Mouse (Mus musculus): ENCODE measurements around the gene Zfp950. TPM values are rescaled to one million over a fixed set of nuclear protein-coding genes. Genes with fewer than 3 reads are reported as not detected.

Gene Zfp950
- polyA plus RNA-seq (2014; fragmentation: Illumina TruSeq; extraction: RNeasy Lipid Tissue Mini Kit (QIAGEN cat#74804); ENCODE audit: low read depth, low replicate concordance): 29.2 TPM

DNA sequence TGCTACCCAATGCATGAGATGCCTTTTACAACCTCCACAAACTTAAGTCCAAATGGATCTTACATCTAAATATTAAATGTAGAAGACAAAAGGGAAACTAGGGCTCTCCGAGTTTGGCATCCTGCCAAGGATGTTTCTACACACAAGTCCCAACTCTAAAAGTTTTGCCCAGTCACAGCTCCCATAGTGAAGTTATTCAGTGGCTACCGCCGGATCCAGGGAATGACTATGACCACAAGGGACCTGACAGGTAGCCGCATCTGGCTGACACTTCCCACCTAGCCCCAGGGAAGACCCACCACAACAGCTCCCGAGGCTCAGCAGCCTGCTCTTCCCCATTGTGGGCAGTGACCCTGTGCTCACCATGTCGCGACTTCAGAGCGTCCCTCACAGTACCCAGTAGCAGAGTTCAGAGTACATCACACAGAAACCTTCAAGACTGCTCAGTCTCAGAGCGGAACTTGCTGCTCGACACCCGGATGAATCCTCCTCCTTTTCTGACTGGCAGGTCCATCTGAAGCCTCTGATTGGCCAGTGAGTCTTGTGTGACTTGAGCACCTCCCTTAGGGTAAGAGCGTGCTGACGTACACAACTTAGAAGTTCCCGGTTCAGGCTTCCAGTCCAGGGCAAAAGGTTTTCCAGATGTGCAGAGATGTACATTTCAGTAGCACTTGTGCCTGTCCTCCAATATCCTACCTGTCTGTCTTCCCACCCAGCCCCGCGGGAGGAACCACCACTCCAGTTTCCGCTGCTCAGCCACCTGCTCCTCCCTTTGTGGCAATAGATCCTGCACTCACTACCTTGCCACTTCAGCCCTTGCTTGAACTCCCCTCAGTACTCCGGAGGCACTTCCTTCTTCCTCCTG lies at the start of gene Zfp950:
Zfp950 (minus strand) TSS at position 499 of the 865 bp plus-strand sequence.

GRCm38 (mm10) chr19:61183590-61183989 lies 43.0 kb upstream of the Zfp950 start, which contains the start of gene Gm6020:
Gene Gm6020 (plus strand): TSS chr19:61183890.

DNA sequence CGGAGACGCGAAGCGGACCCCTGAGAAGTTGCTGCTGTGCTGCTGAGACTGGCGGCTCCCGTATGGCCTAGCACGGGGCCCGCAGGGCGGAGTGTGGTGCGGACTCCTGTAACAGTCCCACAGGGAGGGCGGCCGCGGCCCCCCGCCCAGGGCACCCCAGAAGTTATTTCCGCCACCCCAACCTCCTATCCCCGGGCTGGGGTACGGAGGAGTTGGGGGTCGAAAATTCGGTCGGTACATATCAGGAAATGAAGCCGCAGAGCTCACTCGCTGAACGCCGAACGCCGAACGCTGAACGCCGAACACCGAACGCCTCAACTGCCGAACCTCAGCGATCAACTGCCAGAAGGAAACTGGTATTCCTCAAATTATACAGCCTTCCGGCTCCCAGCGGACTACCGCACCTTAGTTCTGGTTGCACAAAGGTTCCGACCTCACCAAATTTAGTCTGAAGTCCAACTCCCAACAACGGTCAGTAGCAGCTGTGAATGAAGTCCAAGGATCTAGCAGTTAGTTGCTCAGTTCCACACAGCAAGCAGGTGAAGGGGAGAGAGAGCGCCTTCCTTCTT lies 35.2 kb upstream of the Zfp950 start, which contains the start of gene Gm7102:
Gm7102 (minus strand) TSS at position 554 of the 569 bp plus-strand sequence.

Other genes starting within 250 kb of the Zfp950 start
- not detected for gene Gm7102, start 35.5 kb upstream of the Zfp950 start, polyA plus RNA-seq (2014; fragmentation: Illumina TruSeq; extraction: RNeasy Lipid Tissue Mini Kit (QIAGEN cat#74804); ENCODE audit: low read depth, low replicate concordance)
- not detected for gene Gm6020, start 43.0 kb upstream of the Zfp950 start, polyA plus RNA-seq (2014; fragmentation: Illumina TruSeq; extraction: RNeasy Lipid Tissue Mini Kit (QIAGEN cat#74804); ENCODE audit: low read depth, low replicate concordance)
- gene Csf2ra, start 87.6 kb upstream of the Zfp950 start, polyA plus RNA-seq (2014; fragmentation: Illumina TruSeq; extraction: RNeasy Lipid Tissue Mini Kit (QIAGEN cat#74804); ENCODE audit: low read depth, low replicate concordance): 10.8 TPM
- not detected for gene Gm21060, start 156.2 kb upstream of the Zfp950 start, polyA plus RNA-seq (2014; fragmentation: Illumina TruSeq; extraction: RNeasy Lipid Tissue Mini Kit (QIAGEN cat#74804); ENCODE audit: low read depth, low replicate concordance)

Measured in heart, adult 10 weeks (tissue).